Mouse (Mus musculus) induced T-regulatory cell, adult 2 months (primary cell): ENCODE data around the gene Pdxk.
"Not testable (repeated sequence)": the region's sequence is repeated elsewhere in the genome, so short reads cannot be mapped to it uniquely, and the experiment has no call there.

Experiments
- DNase-seq: peaks from one replicate; pipeline ENCODE4 v3.0.0-alpha.2; 2012; ENCODE audit warnings: low read depth

Pdxk gene

DNA sequence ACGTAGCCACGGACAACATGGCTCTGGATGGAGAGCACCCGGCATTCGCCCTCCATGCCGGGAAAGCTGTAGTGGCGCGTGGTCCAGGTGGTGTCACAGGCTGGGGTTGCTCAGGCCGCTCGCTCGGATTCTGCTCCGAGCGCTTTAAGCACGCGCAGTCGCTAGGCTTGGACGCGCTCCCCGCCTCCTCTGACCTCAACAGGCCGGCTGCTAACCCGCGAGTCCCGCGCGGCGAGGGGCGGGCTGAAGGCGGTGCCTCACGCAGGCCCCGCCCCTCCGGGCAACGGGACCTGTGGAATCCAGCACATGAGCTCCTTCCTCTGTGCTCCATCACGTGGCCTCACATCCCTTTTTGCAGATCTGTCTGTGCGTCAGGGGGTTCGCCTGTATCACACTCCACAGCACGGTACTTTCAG is at the start of gene Pdxk:
Gene Pdxk (minus strand): TSS at position 184 of the 416 bp plus-strand sequence.
- peak; percentile 95 for DNase-seq

- no peak for DNase-seq
These were observed 38.4 kb upstream of the Pdxk start for GRCm38 (mm10) chr10:78502986-78503733.

- DNase-seq: peak; percentile 84
These were observed 22.8 kb upstream of the Pdxk start for GRCm38 (mm10) chr10:78487431-78488086.

- DNase-seq: no peak
These were observed 22.1 kb upstream of the Pdxk start for GRCm38 (mm10) chr10:78486871-78487270.

DNA sequence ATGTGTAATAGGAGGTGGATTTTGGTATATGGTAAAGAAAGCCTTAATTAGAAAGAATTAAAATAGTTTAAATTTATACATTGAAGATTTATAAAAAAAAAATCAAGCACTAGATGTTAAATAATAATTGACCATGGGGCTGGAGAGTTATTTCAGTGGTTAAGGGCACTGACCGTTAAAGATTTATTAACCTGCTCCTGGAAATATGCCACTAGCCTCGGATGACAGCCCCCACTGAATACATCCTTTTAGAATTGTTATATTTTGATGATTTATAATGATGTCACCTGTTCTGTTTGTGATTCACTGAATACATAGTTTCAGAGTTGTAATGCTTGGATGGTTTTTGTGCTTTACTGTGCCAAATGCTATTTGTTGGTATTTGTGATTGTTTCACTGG is 20.6 kb upstream of the Pdxk start:
- DNase-seq: not testable (repeated sequence)

- DNase-seq: peak; percentile 90
These were observed 17.2 kb upstream of the Pdxk start for GRCm38 (mm10) chr10:78481928-78482499.

DNA sequence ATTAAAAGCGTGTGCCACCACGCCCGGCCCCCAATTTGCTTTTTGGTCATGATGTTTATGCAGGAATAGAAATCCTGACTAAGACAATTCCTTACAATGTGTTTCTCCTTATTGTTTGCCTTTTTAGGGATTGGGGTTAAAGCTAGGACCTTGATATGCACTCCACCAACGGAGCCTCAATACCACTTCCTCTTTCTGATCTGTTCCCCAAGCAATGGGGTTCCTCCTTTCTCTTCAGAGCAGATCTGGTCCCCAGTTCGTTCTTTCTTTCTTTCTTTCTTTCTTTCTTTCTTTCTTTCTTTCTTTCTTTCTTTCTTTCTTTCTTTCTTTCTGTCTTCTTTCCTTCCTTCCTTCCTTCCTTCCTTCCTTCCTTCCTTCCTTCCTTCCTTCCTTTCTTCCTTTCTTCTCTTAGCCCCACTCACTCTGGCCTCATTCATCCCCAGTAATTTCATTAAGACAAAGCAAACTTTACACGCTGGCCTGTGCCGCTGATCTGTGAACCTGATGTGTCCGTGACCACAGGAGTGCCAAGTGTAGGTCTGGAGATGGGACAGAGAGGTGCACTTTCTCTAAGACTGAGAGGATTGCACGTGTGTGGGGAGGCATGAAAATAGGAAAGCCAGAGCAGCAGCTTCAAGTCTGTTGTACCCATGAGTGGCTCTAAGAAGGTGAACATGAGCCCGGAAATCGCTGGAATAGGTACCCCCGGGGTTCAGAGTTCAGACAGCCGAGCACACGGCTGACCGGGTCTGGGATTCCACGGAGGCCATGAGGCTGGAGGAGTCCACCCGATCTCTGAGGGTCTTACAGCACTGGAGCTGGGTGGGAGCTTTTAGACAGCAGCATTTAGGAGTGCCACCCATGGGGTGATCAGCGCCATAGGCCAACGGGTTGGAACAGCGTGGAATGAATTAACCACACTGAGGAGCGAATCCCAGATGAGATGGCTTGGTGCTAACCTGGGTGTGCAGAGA is 16.5 kb upstream of the Pdxk start:
- peak; percentile 34 for DNase-seq

- peak; percentile 28 for DNase-seq
These were observed 12.0 kb upstream of the Pdxk start for GRCm38 (mm10) chr10:78476821-78477220.

DNA sequence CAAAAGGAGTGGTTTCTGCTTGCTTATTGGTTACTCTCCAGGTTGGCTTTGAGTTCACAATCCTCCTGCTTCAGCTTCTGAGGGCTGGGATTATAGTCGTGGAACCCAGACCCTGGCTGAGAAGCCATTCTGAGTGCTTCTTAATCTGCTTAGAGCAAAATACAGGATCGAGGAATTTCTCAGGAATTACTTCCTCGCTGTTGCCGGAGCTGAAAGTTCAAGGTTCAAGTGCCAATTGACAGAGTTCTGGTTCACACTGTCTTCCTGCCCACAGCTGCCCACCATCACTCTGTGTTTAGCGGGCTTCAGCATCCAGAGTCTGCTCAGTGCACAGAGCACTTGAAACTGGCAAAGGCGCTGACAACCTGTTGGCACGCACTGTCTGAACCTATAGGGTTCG is 10.0 kb upstream of the Pdxk start:
- no peak for DNase-seq

DNA sequence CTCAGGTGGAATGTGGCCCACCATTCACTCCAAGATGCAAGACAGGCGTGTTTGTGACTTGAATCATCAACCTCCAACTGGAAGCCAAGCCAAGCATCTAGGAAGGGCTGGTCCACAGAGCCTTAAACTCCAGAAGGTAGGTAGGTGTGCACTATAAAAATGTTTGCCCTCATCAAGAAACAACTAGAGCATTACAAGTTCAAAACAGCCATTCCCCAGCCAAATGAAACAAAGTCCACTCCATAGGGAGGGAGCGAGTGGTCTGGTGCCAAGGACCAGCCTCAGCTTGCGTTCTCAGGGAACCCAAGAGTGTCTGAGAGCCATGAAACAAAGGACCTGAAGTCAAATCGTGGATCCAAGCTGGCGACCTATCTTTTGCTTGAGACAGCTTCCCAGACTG is 8.7 kb upstream of the Pdxk start:
- DNase-seq: no peak

DNA sequence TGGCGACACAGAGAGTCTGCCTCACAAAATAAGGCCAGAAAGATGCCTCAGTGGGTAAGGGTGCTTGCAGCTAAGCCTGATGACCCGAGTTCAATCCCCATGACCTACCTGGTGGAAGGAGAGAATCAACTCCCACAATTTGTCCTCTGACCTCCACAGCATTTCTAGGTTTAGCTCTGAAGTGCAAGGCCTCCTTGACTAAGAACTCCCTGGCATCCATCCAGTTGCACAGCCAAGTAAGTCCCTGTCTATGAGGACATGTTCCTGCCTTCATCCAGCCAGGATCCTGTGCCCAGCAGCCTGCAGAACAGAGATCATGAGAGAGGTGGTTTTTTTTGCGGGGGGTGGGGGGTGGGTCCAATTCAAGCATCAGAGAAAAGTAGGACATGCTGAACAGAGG is 7.3 kb upstream of the Pdxk start:
- DNase-seq: no peak

GRCm38 (mm10) chr10:78470582-78471313 is 6.0 kb upstream of the Pdxk start:
- DNase-seq: no peak

GRCm38 (mm10) chr10:78467761-78468310 is 3.1 kb upstream of the Pdxk start:
- no peak for DNase-seq

DNA sequence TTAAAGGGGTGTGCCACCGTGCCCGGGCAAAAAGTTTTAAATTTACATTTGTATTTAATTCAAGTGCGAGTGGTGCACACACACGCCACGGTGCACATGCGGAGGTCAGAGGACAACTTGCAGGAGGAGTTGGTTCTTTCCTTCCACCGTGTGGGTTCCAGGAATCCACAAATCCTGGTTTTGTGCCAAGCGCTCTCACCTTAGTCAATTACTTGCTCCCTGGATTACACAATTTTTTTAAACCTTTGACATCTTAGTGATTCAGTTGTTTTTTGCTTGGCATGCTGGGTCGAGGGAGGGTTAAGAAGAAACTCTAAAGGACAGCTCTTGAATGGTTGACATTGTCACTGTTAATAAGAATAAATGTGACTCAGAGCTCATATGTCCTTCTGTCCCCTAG is 1.9 kb upstream of the Pdxk start:
- DNase-seq: no peak

- peak; percentile 45 for DNase-seq
These were observed 697 bp upstream of the Pdxk start for GRCm38 (mm10) chr10:78465472-78465871.

DNA sequence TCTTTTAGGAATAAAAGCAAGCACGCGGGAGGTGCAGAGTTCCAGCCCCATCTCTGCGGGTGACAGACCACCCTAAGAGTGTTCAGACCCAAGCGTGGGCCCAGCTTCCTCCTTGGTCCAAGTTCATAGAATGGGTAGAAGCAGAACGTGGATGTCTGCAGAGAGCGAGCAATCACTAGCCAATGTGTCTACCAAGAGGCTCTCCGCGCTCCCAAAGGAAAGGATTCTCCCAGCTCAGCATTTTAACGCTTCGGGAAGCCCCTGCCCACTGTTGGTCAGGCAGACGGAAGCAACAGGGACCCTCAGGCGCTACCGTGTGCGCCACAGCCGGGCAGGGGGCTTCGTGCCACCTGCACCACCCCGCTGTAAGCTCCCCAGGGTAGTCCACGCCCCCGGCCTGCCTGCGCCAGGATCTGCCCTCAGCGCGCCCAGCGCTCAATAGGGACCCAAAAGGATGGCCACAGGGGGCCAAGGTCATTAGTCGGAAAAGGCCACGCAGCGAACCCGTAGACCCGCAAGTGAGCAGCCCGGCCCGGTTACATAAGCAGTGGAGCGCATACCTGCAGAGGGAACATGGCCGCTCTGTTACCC is 479 bp downstream of the Pdxk start:
- DNase-seq: no peak

DNA sequence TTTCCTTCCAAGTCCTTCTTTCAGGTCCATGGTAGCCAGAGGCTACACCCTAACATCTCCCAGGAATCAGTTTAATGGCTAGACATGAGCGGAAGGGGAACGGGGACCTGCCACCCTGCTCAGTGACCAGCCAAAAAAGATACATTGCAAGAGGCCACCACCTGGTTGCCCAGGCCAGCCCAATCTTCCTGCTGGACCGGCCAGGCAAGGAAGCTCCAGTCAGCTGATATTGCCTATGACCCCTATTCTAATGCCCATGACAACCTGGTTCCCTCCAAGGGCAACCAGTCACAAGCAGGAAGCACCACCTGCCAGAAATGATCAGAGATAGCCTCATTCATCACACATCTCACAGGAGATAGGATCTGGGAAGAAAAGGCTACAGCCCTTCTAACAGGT is 1.0 kb downstream of the Pdxk start:
- no peak for DNase-seq

GRCm38 (mm10) chr10:78462945-78463768 is 1.6 kb downstream of the Pdxk start:
- no peak for DNase-seq

DNA sequence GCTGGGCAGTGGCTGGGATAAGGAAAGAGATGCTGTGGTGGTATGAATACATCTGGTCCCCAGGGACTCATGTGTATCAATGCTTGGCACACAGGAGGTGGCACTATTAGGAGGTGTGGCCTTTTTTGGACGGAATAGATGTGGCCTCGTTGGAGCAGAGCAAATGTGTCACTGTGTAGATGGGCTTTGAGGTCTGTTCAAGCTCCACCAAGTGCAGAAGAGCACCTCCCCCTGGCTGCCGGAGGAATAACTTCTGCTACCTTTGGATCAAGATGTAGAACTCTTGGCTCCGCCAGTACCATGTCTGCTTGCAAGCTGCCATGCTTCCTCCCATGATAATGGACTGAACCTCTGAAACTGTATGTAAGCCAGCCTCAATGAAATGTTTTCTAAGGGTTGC is 3.0 kb downstream of the Pdxk start:
- peak; percentile 45 for DNase-seq

DNA sequence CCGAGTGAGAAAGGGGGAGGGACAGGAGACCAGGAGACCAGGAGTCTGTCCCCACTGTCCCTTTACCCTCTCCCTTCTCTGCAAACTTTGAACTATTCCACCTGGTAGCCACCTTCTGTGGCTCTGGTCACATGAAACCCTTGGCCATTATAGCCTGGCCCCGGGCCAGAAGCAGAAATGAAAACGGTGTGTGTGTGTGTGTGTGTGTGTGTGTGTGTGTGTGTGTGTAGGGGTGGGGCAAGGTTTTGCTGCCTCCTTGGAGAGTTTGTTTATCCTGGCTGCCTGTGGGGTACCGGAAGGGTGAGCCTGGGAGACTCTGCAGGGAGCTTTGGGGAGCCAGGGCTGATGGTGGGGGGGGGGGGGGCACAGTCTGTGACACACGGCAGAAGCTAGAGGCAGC is 4.3 kb downstream of the Pdxk start:
- no peak for DNase-seq
